Mouse (Mus musculus): ENCODE results near the gene Atp8a2. TPM values are rescaled to one million over a fixed set of nuclear protein-coding genes. Genes with fewer than 3 reads are reported as not detected.
A peak's percentile ranks its signal among the peaks of the same experiment; 100 is the strongest.
"Not testable (repeated sequence)": the region's sequence is repeated elsewhere in the genome, so short reads cannot be mapped to it uniquely, and the experiment has no call there.

Atp8a2 gene
- total RNA-seq, 2 experiments from 2014 or later = 45.3 to 46.9 TPM

DNA sequence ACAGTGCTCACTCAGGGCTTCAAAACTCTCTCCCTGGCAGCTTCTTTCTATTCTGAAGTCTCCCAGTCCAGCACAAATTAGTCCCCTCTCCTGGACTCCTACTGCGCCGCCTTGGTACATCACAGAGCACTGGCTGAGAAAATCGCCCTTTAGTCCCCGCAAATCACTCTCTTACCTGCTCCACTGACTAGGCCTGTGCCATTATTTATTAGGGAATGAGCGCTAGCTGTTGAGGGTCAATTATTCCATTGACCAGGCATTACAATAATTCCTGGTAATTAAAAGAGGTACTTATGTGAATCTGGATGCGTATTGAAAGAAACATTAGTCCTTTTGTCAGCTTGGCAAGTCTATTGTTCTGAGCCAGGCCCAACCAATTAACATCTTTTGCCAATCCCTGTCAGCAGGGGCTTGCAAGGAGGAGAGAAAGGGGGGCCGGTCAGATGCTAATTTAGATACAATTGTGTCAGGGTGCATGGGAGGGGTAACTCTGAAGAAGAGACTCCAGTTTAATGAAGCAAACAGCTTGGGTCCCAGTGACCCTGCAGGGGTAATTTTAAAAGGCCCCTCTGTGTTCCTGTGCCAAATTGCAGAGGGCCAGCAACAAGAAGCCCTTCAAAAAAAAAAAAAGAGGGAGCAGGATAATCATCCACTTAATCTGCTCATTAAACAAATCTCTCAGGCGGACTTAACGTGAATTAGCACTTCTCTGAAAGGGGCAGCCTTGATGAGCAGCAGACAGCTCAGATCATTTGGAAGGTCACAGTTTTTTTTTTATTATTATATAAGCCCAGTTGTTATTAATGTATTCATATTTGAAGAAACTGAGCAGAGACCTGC is 459.9 kb downstream of the Atp8a2 start:
- peak; percentile 26 to 71 for DNase-seq (ENCODE audit: low spot score in 2 of 2)
- TF ChIP-seq CTCF (conservative IDR thresholded peaks at IDR 0.05) = no peak
- Histone ChIP-seq H3K27ac (peak overlapping the region; percentile 8; the same call in 1 of the 2 replicates), H3K4me3 (no peak overlapping the region)

DNA sequence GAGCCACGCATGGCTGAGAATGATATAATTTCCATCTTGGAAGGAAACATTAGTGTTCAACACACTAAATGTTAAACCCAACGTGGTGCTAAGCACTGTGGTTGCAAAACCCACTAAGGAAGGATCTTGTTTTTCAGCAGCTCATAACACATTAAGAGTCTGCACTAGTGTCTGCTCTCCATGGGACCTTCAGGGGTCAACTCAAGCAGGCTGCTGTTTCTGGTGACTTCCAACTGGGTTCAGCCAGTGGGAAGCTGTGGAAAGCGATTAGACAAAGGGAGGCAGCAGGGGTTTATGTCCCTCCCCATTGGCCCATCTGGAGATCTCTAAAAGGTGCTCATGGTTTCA is 467.0 kb downstream of the Atp8a2 start:
- DNase-seq (ENCODE audit: low spot score in 2 of 2) = no peak
- no peak for TF ChIP-seq CTCF (conservative IDR thresholded peaks at IDR 0.05)
- Histone ChIP-seq H3K27ac (no peak overlapping the region), H3K4me3 (no peak overlapping the region)

DNA sequence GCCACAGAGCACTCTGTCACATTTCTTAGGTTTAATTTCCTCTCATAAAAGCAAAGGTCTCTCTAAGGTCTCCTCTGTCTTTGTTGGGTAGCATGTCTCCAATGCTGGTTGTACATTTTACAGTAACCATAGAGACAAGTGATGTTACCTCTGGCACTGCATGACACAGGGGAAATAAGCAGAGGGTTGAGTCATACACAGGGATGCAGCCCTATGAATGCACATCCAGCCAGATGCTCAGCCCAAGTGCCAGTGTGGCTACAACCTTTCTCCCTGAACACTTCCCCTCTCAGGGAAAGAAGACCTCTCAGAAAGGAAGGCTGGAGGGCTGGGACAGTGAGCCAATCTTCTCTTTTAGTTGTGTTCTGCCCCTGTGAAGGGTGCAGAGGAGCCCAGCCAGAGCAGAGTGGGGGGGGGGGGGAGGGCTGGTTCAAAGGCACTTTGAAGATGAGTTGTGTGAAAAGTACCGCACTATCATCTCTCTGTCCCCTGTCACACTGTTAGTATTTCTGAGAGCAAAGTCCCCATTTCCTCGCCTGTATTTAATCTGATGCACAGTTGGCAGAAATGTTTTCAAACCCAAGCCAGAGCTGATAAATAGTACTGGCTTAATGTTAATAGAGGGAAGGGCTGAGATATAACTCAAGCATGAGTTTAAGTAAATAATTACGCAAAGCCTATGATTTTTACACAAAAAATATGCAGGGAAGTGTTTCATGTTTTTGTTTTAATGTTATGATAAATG is 467.5 kb downstream of the Atp8a2 start:
- TF ChIP-seq CTCF (conservative IDR thresholded peaks at IDR 0.05) = no peak

DNA sequence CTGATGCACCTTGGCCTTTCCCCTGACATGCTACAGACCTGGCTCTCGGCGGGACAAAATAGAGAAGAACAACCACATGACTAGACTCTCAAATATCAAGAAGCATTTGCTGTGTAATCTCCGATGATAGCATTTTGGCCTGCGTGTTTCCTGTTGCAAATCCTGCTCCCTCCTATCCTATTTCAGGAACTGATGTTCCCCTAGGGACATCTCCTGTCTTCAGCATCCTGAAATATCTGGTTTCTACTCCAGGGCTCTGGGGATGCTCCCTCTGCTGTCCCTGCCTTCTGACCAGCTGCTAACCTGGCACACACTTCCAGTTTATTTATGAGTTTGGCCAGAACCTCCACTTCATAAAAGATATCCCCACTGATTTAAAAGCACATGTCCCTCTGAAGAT is 470.0 kb downstream of the Atp8a2 start:
- no peak for DNase-seq (ENCODE audit: low spot score in 2 of 2)
- Histone ChIP-seq H3K4me3 (no peak overlapping the region), H3K27ac (no peak overlapping the region)
- TF ChIP-seq CTCF (conservative IDR thresholded peaks at IDR 0.05) = no peak

More for the DNA sequence above, 467.5 kb downstream of the Atp8a2 start:
- no peak overlapping the region for H3K27ac ChIP-seq
- H3K4me3 ChIP-seq = no peak overlapping the region
- DNase-seq (ENCODE audit: low spot score in 2 of 2) = no peak

DNA sequence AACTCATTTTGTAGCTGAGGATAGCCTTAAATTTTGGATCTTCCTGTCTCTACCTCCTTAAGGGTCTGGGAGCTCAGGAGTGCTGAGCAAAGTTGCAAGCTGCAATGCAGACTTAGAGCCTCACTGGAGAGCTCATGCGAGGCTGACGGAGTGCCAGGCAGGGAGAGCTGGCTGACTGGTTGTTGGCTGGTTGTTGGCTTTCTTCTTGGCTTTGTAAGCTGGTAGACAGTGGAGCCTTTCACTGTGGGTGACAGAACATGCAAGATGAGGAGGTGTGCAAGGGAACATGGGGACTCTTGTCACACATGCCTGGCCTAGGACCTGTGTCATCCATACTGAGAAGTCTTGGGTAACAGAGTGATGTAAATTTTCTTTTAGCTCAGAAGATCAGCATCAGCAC is 473.8 kb downstream of the Atp8a2 start:
- no peak overlapping the region for H3K27ac ChIP-seq
- H3K4me3 ChIP-seq = no peak overlapping the region
- no peak for TF ChIP-seq CTCF (conservative IDR thresholded peaks at IDR 0.05)
- DNase-seq (ENCODE audit: low spot score in 2 of 2) = no peak

DNA sequence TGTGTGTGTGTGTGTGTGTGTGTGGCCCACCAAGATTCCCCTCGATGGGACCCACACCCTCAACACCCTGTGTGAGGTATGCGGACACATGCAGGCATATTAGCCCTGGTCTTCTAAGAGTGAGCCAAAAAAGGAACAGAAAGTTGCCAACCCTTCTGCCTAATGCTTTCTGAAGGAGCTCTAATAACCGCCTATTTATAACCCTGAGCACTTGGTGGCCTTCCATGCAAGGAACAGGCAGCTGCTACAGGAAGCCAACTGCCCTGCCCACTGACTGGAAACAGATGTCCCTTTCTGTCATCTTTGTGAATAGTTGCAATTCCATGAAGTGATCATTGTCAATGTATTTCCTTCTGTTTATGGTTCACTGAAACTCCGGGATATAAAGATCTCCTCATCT is 475.0 kb downstream of the Atp8a2 start:
- no peak for DNase-seq (ENCODE audit: low spot score in 2 of 2)
- no peak for TF ChIP-seq CTCF (conservative IDR thresholded peaks at IDR 0.05)
- Histone ChIP-seq H3K27ac (no peak overlapping the region), H3K4me3 (no peak overlapping the region)

DNA sequence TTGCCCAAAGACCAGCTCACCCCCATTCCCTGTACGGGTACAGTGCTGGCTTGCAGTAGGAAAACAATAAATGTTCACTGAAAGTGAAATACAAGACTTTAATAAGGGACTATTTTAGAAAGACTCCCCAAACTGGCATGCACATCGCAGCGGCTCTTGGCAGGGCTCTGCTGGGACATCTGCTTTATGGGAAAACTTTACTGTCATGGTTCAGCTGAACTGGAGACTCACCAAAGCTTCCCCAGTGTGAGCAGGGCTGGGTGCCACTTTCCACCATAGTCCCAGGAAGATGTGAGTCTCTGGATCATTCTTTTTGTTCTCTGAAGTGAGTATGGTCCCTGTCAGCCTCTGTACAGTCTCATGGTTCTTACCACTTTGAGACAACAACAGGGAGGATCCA is 475.6 kb downstream of the Atp8a2 start:
- TF ChIP-seq CTCF (conservative IDR thresholded peaks at IDR 0.05) = no peak
- Histone ChIP-seq H3K27ac (no peak overlapping the region), H3K4me3 (no peak overlapping the region)
- peak in 1 of 2 experiments; percentile 24 for DNase-seq (ENCODE audit: low spot score in 2 of 2)

DNA sequence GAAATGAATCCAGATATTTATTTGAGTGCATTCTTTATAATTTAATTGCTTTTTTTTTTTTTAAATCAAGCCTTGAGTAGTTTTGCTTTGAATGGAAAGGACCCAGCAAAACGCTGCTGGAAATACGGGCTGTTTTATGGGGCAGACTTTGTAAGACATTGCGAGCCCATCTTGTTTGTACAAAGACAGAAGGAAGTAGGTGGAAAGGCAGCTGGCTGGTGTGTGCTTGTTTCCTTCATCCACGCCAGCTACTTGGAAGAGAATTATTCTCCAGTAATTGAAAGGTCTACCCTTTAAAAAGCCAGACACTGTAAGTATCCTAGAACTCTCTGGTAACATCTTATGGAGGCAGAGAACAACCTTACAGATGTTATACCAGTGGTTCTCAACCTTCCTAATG is 476.6 kb downstream of the Atp8a2 start:
- peak; percentile 40 to 55 for DNase-seq (ENCODE audit: low spot score in 2 of 2)
- no peak overlapping the region for H3K27ac ChIP-seq
- no peak for TF ChIP-seq CTCF (conservative IDR thresholded peaks at IDR 0.05)
- H3K4me3 ChIP-seq = no peak overlapping the region

DNA sequence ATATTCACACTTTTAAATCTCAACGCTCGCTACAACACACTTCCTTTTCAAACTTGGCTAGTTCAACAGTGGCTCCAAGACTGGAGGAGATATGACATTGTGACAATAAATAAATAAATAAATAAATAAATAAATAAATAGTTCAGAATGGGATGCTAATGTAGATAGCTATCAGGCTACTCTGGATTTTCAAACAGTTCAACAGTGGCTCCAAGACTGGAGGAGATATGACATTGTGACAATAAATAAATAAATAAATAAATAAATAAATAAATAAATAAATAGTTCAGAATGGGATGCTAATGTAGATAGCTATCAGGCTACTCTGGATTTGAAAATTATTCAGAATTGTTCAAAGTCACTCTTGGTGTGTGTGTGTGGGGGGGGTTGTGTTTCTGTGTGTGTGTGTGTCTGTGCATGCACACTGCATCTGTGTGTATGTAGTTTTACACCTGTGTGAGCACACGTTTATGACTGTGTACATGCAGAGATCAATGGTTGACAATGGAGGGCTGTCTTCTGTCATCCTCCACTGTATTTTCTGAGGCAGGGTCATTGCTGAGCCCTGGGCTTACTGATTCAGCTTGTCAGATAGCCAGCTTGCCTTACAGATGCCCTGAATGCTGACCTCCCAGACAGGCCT is 480.4 kb downstream of the Atp8a2 start:
- not testable (repeated sequence) for H3K4me3 ChIP-seq; H3K27ac ChIP-seq; DNase-seq (ENCODE audit: low spot score in 2 of 2)

DNA sequence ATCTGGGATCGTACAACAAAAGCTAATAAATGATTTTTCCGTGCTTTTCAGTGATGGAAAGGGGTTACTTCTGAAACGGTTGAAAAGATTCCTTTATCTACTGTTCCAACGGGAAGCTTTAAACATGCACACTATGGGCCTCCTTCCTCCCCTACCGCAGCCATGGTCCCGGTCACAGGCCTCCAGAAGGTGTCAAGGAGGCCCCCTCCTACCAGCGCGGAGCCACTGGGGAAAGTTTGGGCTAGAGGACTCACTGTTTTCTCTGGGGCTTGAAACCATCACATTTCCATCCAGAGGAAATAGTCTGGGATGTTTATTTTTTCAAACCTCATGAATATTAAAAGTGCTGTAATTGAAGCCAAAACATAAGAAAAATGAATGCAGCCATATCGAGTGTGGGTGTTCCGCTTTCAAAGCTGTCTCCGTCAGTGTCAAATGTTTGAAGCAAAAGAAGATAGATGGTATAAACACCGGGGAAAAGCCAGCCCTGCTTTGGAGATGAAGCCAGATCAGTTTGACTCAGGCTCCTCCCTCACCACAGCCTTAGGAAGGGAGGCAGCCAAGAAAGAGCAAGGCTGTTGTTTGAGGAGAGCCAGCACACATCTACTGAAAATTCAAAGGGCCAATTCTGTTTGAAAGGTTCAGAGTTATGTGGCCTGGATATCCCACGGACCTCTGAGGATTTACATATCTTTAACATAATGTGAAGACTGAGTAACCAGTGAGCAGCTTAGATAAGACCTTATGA is 481.1 kb downstream of the Atp8a2 start:
- Histone ChIP-seq H3K27ac (no peak overlapping the region), H3K4me3 (no peak overlapping the region; the same call in 1 of the 2 replicates)
- DNase-seq (ENCODE audit: low spot score in 2 of 2) = peak; percentile 34 to 74
- TF ChIP-seq CTCF (conservative IDR thresholded peaks at IDR 0.05) = no peak

DNA sequence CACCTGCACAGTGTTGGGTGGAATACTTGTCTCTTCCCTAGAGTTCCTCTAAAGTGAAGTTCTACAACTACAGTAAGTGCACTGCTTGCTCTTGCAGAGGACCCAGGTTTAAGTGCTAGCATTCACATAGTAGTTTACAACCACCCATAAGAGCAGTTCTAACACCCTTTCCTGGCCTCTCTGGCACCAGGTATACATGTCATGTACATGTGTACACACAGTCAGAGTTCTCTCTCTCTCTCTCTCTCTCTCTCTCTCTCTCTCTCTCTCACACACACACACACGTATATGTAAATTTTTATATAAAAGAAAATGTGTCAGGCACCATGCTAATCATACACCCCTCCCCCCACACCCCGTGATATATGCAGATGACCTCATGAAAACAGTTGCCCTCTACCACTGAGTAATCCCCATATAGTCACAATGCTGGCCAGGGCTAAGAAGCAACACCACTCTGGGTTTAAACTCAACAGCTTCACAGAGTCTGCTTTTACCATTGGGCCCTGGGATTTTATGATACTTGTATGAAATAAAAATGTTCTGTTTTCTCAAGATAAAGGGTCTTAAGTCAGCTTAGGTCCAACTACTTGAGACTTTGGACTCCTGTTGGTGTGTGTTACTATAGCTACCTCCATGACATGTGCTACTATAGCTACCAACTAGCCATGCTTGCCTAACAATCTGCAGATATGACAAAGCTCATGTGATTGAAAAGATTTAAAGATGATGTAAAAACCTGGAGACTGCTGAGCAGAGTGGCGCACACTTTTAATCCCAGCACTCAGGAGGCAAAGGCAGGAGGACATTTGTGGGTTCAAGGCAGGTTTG is 487.3 kb downstream of the Atp8a2 start:
- no peak overlapping the region for H3K27ac ChIP-seq
- no peak for TF ChIP-seq CTCF (conservative IDR thresholded peaks at IDR 0.05)
- no peak for DNase-seq (ENCODE audit: low spot score in 2 of 2)
- H3K4me3 ChIP-seq = no peak overlapping the region

DNA sequence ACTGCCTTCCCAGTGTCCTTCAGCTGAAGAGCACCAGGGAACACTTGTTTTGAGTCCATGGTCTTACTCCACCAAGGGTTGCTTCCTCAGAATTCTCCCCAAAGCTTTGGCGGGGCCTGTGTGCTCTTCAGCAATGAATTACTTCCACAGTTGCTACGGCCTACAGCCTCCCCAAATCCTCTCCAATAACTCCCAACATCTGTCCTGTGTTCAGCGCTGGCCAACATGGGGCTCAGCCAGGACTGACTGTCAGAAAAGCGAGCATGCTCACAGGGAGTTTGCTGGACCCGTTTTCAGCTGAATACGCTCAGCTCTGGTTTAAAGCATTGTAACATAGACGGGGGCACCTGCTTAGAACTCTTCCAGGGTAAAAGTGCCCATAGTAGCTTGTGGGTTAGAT is 489.0 kb downstream of the Atp8a2 start:
- Histone ChIP-seq H3K4me3 (no peak overlapping the region), H3K27ac (no peak overlapping the region)
- no peak for TF ChIP-seq CTCF (conservative IDR thresholded peaks at IDR 0.05)
- DNase-seq (ENCODE audit: low spot score in 2 of 2) = no peak

Data from layer of hippocampus, adult 2 months (tissue).